19 mouse cellular contexts compared by ENCODE assay signal in genomic region chr10:37504468-37504867, GRCm38 (mm10).
DNase-seq lines count a peak whose midpoint lies in the region; ATAC-seq and TF ChIP-seq lines count a peak whose summit lies in the region.
"Had no signal": no experiment of that assay in that cellular context is flagged by ENCODE, and none has a peak within 500 bp of the region (broad histone marks: within the 10 kb centered on the region; RNA-seq: fewer than 3 reads in every experiment).

No protein-coding gene starts in this region.

- no peak for ATAC-seq in embryonic facial prominence, embryonic 14.5 days (ENCODE audit: low read depth)
- ATAC-seq in frontal cortex, adult (ENCODE audit: low TSS enrichment) = no peak
- ATAC-seq: forebrain, embryonic 13.5 days had no signal

- no peak overlapping the region for H3K27ac ChIP-seq in embryonic facial prominence, embryonic 14.5 days (replicated peaks; ENCODE audit: low read depth, low read length)
- no peak overlapping the region for H3K27ac ChIP-seq in cerebellum, adult 2 months (ENCODE audit: insufficient read depth, low read length)
- H3K27ac ChIP-seq: embryonic facial prominence, embryonic 15.5 days; forebrain, embryonic 13.5 days; heart, embryonic 15.5 days; hindbrain, embryonic 14.5 days; liver, embryonic 13.5 days; neural tube, embryonic 13.5 days had no signal

- no peaks in the 10 kb centered on the region for H3K9me3 ChIP-seq in embryonic facial prominence, embryonic 14.5 days (ENCODE audit: control insufficient read depth, low read length)
- H3K9me3 ChIP-seq: embryonic facial prominence, embryonic 15.5 days; forebrain, embryonic 13.5 days; heart, embryonic 15.5 days; liver, embryonic 13.5 days; neural tube, embryonic 13.5 days had no signal

- no peaks in the 10 kb centered on the region for H3K27me3 ChIP-seq in embryonic facial prominence, embryonic 14.5 days (replicated peaks; ENCODE audit: control insufficient read depth, insufficient read depth, low read length)
- no peaks in the 10 kb centered on the region for H3K27me3 ChIP-seq in cerebellum, adult 2 months (ENCODE audit: control insufficient read depth, insufficient read depth, low read length)
- H3K27me3 ChIP-seq: embryonic facial prominence, embryonic 15.5 days; forebrain, embryonic 13.5 days; heart, embryonic 15.5 days; liver, embryonic 13.5 days; neural tube, embryonic 13.5 days had no signal

- H3K36me3 ChIP-seq in embryonic facial prominence, embryonic 14.5 days (ENCODE audit: control insufficient read depth, insufficient read depth, low read length) = no peaks in the 10 kb centered on the region
- H3K36me3 ChIP-seq: embryonic facial prominence, embryonic 15.5 days; heart, embryonic 15.5 days; liver, embryonic 13.5 days; neural tube, embryonic 13.5 days had no signal

- H3K4me1 ChIP-seq in lung, adult 2 months (ENCODE audit: control insufficient read depth, insufficient read depth, low read length) = peaks cover 3% of the 10 kb centered on the region
- no peaks in the 10 kb centered on the region for H3K4me1 ChIP-seq in embryonic facial prominence, embryonic 14.5 days (ENCODE audit: control insufficient read depth, insufficient read depth, low read length)
- no peaks in the 10 kb centered on the region for H3K4me1 ChIP-seq in cerebellum, adult 2 months (ENCODE audit: control insufficient read depth, insufficient read depth, low read length)
- H3K4me1 ChIP-seq: embryonic facial prominence, embryonic 15.5 days; forebrain, embryonic 13.5 days; heart, embryonic 15.5 days; liver, embryonic 13.5 days had no signal

- TF ChIP-seq POLR2A in lung, adult 2 months (IDR thresholded peaks at IDR 0.05; ENCODE audit: borderline replicate concordance, extremely low read depth, low read depth, low read length) = no peak
- no peak for TF ChIP-seq POLR2A in cerebellum, adult 2 months (IDR thresholded peaks at IDR 0.05; ENCODE audit: borderline replicate concordance, insufficient read depth, low read length)

- no peak overlapping the region for H3K4me2 ChIP-seq in embryonic facial prominence, embryonic 14.5 days (ENCODE audit: low read depth, low read length)
- H3K4me2 ChIP-seq: embryonic facial prominence, embryonic 15.5 days; forebrain, embryonic 13.5 days; heart, embryonic 15.5 days; hindbrain, embryonic 14.5 days; liver, embryonic 13.5 days; neural tube, embryonic 13.5 days had no signal

- WGBS in lung, adult 2 months = 34% methylated on average over 2 of the region's 2 CpGs
- 50% methylated on average over 2 of the region's 2 CpGs for WGBS in embryonic facial prominence, embryonic 14.5 days
- 96% methylated on average over 2 of the region's 2 CpGs for WGBS in cerebellum, adult 2 months

- DNase-seq in adrenal gland, postnatal 10 days = peak; percentile 9
- no peak for DNase-seq in adrenal gland, postnatal 36 days
- DNase-seq in lung, adult 18-20 months = peak; percentile 15 to 24
- DNase-seq in lung, adult 2 months = no peak
- DNase-seq in embryonic facial prominence, embryonic 14.5 days (ENCODE audit: low spot score) = peak; percentile 42
- peak; percentile 49 for DNase-seq in lung, postnatal 36 days
- DNase-seq in cerebellum, adult 2 months = no peak
- DNase-seq: heart, adult 11 months; layer of hippocampus, postnatal 36 days; left cerebral cortex, postnatal 4 days; liver, embryonic 13.5 days; midbrain, embryonic 14.5 days; thymus, postnatal 4 days had no signal

- H3K4me3 ChIP-seq in lung, adult 2 months (replicated peaks; ENCODE audit: extremely low read depth, low read depth, low read length) = no peak overlapping the region
- H3K4me3 ChIP-seq in embryonic facial prominence, embryonic 14.5 days (ENCODE audit: low read depth, low read length) = no peak overlapping the region
- H3K4me3 ChIP-seq in cerebellum, adult 2 months (replicated peaks; ENCODE audit: insufficient read depth, low read depth, low read length) = no peak overlapping the region
- H3K4me3 ChIP-seq: embryonic facial prominence, embryonic 15.5 days; forebrain, embryonic 13.5 days; heart, embryonic 15.5 days; liver, embryonic 13.5 days; neural tube, embryonic 13.5 days had no signal

- H3K9ac ChIP-seq in embryonic facial prominence, embryonic 14.5 days (ENCODE audit: low read depth, low read length) = no peak overlapping the region
- H3K9ac ChIP-seq: embryonic facial prominence, embryonic 15.5 days; forebrain, embryonic 13.5 days; heart, embryonic 15.5 days; hindbrain, embryonic 14.5 days; liver, embryonic 13.5 days; neural tube, embryonic 13.5 days had no signal

- TF ChIP-seq CTCF in lung, adult 2 months (IDR thresholded peaks at IDR 0.05; ENCODE audit: insufficient read depth, low read length) = no peak
- no peak for TF ChIP-seq CTCF in cerebellum, adult 2 months (IDR thresholded peaks at IDR 0.05; ENCODE audit: borderline replicate concordance, insufficient read depth, low read depth, low read length)

Comparison
In these comparisons a context has a peak if more than half of its experiments do, and no peak if none do; other contexts are left out.
1. DNase-seq: peak in adrenal gland, postnatal 10 days (single experiment), lung, adult 18-20 months (2 of 2), embryonic facial prominence, embryonic 14.5 days (single experiment) and lung, postnatal 36 days (single experiment); none in adrenal gland, postnatal 36 days (0 of 2), lung, adult 2 months (single experiment) and cerebellum, adult 2 months (0 of 2).